Mouse (Mus musculus) spleen, postnatal 36 days (tissue): ENCODE data around the gene Stim1.
"Not testable (repeated sequence)": the region's sequence is repeated elsewhere in the genome, so short reads cannot be mapped to it uniquely, and the experiment has no call there.

Experiments used
- DNase-seq, 2 experiments: peaks; one replicate each; pipeline ENCODE4 v3.0.0; 2022; ENCODE audit warnings: low spot score in 2 of 2, mixed read lengths in 1 of 2

The Stim1 gene

GRCm38 (mm10) chr7:102441657-102442391, 174.2 kb downstream of the Stim1 start, which contains the start of gene Rrm1:
Gene Rrm1 (plus strand): TSS chr7:102441695.
- peak; percentile 93 to 96 for DNase-seq

GRCm38 (mm10) chr7:102442432-102442831, 174.8 kb downstream of the Stim1 start:
- DNase-seq: no peak

DNA sequence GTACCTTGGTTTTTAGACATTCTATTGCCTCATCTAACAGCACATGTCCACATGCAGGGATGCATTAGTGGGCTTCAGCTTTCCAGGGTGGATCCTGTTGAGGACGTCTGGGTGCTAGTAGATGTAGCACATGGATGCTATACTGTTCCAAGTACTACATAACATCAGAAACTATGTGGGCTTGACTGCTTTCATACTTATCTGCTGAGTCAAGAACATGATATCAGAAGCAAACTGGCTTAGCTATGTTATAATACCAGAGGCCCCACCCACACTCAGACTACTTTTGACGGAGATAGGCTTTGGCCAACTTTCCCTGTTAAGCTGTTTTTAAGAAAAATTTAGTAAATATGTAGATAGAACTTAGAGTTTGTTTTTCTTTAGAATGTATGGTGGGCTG, 176.7 kb downstream of the Stim1 start:
- DNase-seq: peak in 1 of 2 experiments; percentile 37

DNA sequence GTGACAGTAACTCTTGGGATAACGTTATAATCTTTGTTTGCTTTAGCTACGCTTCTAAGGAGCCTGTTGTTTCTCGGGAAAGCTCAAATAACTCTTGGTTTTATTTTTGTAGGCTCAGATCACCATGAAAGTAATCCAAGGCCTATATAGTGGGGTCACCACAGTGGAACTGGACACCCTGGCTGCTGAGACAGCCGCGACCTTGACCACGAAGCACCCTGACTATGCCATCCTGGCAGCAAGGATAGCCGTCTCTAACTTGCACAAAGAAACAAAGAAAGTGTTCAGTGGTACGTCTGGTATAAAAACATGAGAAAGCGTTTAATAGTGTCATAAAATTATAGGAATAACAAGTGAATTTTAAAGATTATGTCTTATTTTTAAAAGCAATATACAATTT, 178.8 kb downstream of the Stim1 start:
- no peak for DNase-seq

DNA sequence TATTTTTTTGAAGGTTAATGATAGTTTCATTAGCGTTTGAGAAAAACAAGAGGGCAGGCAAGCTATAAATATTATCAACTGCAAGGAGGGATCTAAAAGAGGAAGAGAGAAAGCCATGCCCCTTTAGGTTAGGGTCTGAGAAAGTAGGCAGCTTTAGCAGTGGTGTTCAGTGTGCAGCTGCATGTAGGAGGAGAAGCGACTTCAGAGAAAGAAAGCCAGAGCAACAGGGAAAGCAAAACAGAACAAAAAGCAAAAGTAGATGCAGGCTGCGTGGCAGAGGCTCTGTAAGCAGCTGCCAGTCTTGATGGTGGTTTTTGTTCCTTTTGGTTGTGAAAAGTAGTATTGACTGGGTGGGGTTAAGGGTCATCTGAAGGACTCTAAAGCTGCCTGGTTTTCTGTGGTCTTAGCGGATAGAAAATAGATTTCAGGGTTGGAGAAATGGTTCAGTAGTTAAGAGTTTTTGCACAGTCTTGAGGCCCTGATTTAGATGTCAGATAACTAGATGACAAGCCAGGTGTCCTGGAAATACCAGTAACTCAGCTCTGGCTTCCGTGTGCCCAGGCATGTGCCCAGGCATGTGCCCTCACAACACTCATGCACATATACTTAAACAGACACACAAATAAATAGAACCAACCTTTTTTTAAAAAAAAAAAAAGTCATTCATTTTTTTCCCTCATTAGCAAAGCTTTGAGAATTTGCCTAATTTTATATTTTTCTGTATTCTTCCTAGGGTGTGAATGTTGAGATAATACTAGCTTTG, 191.2 kb downstream of the Stim1 start:
- peak; percentile 46 to 47 for DNase-seq

- no peak for DNase-seq
Observed at GRCm38 (mm10) chr7:102467566-102467965, 200.0 kb downstream of the Stim1 start.

DNA sequence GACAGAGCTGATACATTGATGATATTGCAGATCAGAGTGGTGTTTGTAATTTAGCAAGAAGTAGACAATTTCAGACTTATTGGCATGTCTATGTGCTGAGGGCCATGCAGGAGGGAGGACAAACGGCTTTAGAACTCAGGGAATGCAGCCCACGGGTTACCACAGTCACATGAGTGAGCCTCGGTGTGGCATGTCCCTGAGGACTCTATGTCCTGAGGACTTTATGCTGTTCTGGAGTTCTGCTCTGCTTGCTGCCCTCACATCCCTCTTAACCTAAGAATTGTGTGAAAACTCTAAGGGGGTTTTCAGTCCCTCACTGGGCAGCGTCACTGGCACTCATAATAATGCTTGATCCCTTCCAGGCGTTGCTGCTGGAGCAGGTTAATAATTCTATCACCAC, 205.1 kb downstream of the Stim1 start:
- DNase-seq: no peak

- DNase-seq: no peak
Observed at GRCm38 (mm10) chr7:102476601-102477000, 209.0 kb downstream of the Stim1 start.

GRCm38 (mm10) chr7:102477377-102477776, 209.8 kb downstream of the Stim1 start:
- DNase-seq: no peak

DNA sequence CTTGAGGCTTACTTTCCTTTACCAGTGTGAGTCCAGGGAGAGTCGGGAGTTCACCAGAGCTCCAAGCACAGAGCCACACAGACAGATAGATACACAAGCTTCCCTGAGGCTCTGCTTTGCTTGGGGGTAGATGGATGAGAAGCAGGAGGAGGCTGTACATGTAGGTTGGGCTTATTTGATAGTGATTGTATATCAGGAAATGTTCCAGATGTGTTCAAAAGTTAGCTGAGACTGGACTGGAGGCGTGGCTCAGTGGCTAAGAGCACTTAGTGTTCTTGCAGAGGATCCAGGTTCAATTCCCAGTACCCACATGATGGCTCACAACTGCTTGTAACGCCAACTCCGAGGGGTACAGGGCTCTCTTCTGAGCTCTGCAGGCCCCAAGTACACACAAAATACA, 210.8 kb downstream of the Stim1 start:
- no peak for DNase-seq

GRCm38 (mm10) chr7:102478926-102479325, 211.3 kb downstream of the Stim1 start:
- DNase-seq: no peak

GRCm38 (mm10) chr7:102479368-102480078, 211.9 kb downstream of the Stim1 start:
- no peak for DNase-seq

DNA sequence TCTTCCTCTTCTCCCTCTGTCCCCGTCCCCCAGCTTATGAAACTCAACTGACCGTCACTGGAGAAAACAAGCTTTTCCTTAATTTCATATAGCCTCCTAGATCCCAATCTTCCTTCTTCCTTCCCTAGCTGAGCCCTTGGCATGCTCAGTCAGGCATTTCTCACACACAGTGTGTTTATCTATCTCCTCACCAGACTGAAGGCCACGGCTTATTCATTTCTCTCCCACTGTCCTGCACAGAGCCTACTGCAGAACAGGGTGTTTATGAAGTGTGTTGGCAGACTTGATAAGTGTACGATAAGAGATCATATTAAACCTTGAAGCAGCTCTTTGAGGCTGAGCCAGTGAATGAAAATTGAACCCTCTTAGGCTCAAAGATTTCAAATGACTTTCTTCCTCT, 213.2 kb downstream of the Stim1 start:
- DNase-seq: no peak

DNA sequence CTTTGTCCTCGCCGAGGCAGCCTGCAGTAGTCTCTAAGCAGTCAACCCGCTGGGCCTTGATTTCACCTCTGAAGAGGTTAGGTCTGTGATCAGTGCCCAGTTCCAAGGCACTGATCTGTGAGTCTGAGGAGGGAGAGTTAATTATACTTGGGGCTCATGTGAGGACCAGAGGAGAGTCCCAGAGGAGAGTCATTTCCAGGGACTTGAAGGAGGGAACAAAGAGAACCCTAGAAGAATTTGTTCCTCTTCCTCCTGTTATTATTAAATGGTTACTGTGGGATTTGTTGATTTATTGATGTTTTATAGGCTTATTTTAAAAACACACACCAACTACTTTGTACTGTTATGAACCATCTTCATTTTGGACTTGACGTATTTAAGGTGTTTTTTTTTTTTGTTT, 214.0 kb downstream of the Stim1 start, which contains the start of gene Olfr543:
Olfr543 (minus strand) TSS at position 101 of the 400 bp plus-strand sequence.
- DNase-seq: no peak

- no peak for DNase-seq
Observed at GRCm38 (mm10) chr7:102483665-102484064, 216.1 kb downstream of the Stim1 start.

DNA sequence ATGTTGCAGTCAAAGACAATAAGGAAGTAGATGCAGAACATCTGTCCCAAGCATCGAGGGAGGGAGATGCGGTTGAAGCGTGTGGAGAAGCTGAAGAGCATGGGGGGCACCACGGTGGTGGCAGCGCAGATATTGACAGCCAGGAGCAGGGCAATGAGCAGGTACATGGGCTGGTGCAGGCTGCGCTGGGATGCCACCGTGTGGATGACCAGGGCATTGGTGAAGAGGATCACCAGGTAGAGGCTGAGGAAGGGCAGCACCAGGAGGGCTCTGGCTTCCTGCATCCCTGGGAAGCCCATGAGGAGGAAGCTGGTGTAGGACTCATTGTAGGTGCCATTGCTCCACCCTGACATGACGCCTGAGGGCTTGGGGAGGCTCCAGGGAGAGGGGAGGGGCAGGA, 217.2 kb downstream of the Stim1 start:
- not testable (repeated sequence) for DNase-seq

GRCm38 (mm10) chr7:102486105-102486504, 218.5 kb downstream of the Stim1 start:
- DNase-seq: no peak
